Comparison of ENCODE assay signal across 8 mouse cellular contexts in genomic region chr12:117844075-117844408, GRCm38 (mm10). TPM values are rescaled to one million over a fixed set of nuclear protein-coding genes. Genes with fewer than 3 reads are reported as not detected.
DNase-seq lines count a peak whose midpoint lies in the region; ATAC-seq and TF ChIP-seq lines count a peak whose summit lies in the region.

No protein-coding gene starts in this region.

- TF ChIP-seq POLR2A in spleen, adult 2 months (IDR thresholded peaks at IDR 0.05; ENCODE audit: low read depth, low read length) = no peak
- no peak for TF ChIP-seq POLR2A in limb, embryonic 14.5 days (IDR thresholded peaks at IDR 0.05; ENCODE audit: borderline replicate concordance, extremely low read depth, insufficient read depth, insufficient read length)

- TF ChIP-seq CTCF in spleen, adult 2 months (IDR thresholded peaks at IDR 0.05; ENCODE audit: extremely low read depth, insufficient read depth, insufficient read length, insufficient replicate concordance) = no peak

- peak overlapping the region; percentile 90 for H3K9ac ChIP-seq in limb, embryonic 14.5 days (ENCODE audit: low read depth, low read length, severe bottlenecking)
- peak overlapping the region; percentile 66 for H3K9ac ChIP-seq in stomach, embryonic 15.5 days

- ATAC-seq in erythroblast, adult 5-6 weeks (replicated peaks; ENCODE audit: low FRiP score, poor library complexity, severe bottlenecking) = no peak
- ATAC-seq in limb, embryonic 14.5 days (ENCODE audit: low FRiP score, low read depth) = no peak; the same call in 1 of the 2 replicates
- no peak; the same call in 1 of the 2 replicates for ATAC-seq in stomach, embryonic 15.5 days (ENCODE audit: insufficient read depth, low FRiP score, low read depth)

- peak overlapping the region; percentile 87 for H3K4me2 ChIP-seq in limb, embryonic 14.5 days (replicated peaks; ENCODE audit: low read depth, low read length, severe bottlenecking)
- peak overlapping the region; percentile 93 for H3K4me2 ChIP-seq in stomach, embryonic 15.5 days

- no peaks in the 10 kb centered on the region for H3K36me3 ChIP-seq in erythroblast, embryonic 14.5 days (ENCODE audit: control insufficient read depth)
- H3K36me3 ChIP-seq in spleen, adult 2 months (ENCODE audit: control insufficient read depth, insufficient read depth, low read length) = no peaks in the 10 kb centered on the region
- no peaks in the 10 kb centered on the region for H3K36me3 ChIP-seq in limb, embryonic 14.5 days (ENCODE audit: control insufficient read depth, insufficient read depth, low read length)
- H3K36me3 ChIP-seq in stomach, embryonic 15.5 days = no peaks in the 10 kb centered on the region

- H3K27ac ChIP-seq in spleen, adult 2 months (ENCODE audit: insufficient read depth, low read length) = no peak overlapping the region
- peak overlapping the region; percentile 87 for H3K27ac ChIP-seq in limb, embryonic 14.5 days (replicated peaks; ENCODE audit: low read depth, low read length)
- H3K27ac ChIP-seq in stomach, embryonic 15.5 days = peak overlapping the region; percentile 73

- no peaks in the 10 kb centered on the region for H3K9me3 ChIP-seq in erythroblast, embryonic 14.5 days (ENCODE audit: control insufficient read depth, low read length)
- H3K9me3 ChIP-seq in limb, embryonic 14.5 days (ENCODE audit: control insufficient read depth, low read length) = no peaks in the 10 kb centered on the region
- H3K9me3 ChIP-seq in stomach, embryonic 15.5 days = no peaks in the 10 kb centered on the region

- DNase-seq in spleen, adult 2 months (ENCODE audit: low read depth in 1 of 2, low spot score in 2 of 2) = no peak
- no peak for DNase-seq in spleen, adult 12 weeks (ENCODE audit: low spot score)
- no peak for DNase-seq in limb, embryonic 14.5 days (ENCODE audit: low spot score)
- DNase-seq in B cell, adult 2 months = no peak
- DNase-seq in embryo, embryonic 10 days (ENCODE audit: low spot score) = no peak

- H3K4me1 ChIP-seq in erythroblast, embryonic 14.5 days (ENCODE audit: control insufficient read depth) = peaks cover 18% of the 10 kb centered on the region
- no peaks in the 10 kb centered on the region for H3K4me1 ChIP-seq in spleen, adult 2 months (ENCODE audit: control insufficient read depth, insufficient read depth, insufficient read length)
- H3K4me1 ChIP-seq in limb, embryonic 14.5 days (ENCODE audit: control insufficient read depth, insufficient read depth, low read length) = peaks cover 3% of the 10 kb centered on the region; the same call in 1 of the 2 replicates
- H3K4me1 ChIP-seq in stomach, embryonic 15.5 days = no peaks in the 10 kb centered on the region

- H3K4me3 ChIP-seq in erythroblast, embryonic 14.5 days (replicated peaks) = peak overlapping the region; percentile 80
- peak overlapping the region; percentile 76 for H3K4me3 ChIP-seq in spleen, adult 2 months (ENCODE audit: extremely low read depth, insufficient read depth, insufficient read length)
- peak overlapping the region; percentile 80 for H3K4me3 ChIP-seq in limb, embryonic 14.5 days (replicated peaks; ENCODE audit: low read length)
- H3K4me3 ChIP-seq in stomach, embryonic 15.5 days (replicated peaks) = peak overlapping the region; percentile 87

- under 1% methylated on average over 15 of the region's 15 CpGs for WGBS in spleen, adult 2 months
- 0% methylated on average over 15 of the region's 15 CpGs for WGBS in limb, embryonic 14.5 days
- under 1% methylated on average over 15 of the region's 15 CpGs for WGBS in stomach, embryonic 15.5 days

- no peaks in the 10 kb centered on the region for H3K27me3 ChIP-seq in erythroblast, embryonic 14.5 days (ENCODE audit: control insufficient read depth)
- no peaks in the 10 kb centered on the region for H3K27me3 ChIP-seq in spleen, adult 2 months (ENCODE audit: control insufficient read depth, insufficient read depth, low read length)
- H3K27me3 ChIP-seq in limb, embryonic 14.5 days (ENCODE audit: control insufficient read depth, insufficient read depth, low read length) = no peaks in the 10 kb centered on the region
- no peaks in the 10 kb centered on the region for H3K27me3 ChIP-seq in stomach, embryonic 15.5 days (replicated peaks)

RNA-seq across cellular contexts. Expression of gene Cdca7l, which starts 40.0 kb away (rescaled TPM):
- polyA plus RNA-seq in erythroblast, embryonic 14.5 days (2012) = 0.14 TPM in 2 replicates
- total RNA-seq in erythroblast, adult 5-6 weeks (2015; ENCODE audit: low replicate concordance) = 8.4 and 13.4 TPM in 2 replicates
- total RNA-seq in erythroblast, adult 5-6 weeks (2017; ENCODE audit: low replicate concordance) = 19.7 and 38.7 TPM in 2 replicates
- 3.2 and 3.8 TPM in 2 replicates for polyA plus RNA-seq in spleen, adult 2 months (2012; rRNA removed)
- polyA plus RNA-seq in limb, embryonic 14.5 days (2012; rRNA removed) = 16.3 and 24.0 TPM in 2 replicates
- 35.9 and 37.7 TPM in 2 replicates for polyA plus RNA-seq in limb, embryonic 14.5 days (2014; fragmentation: Nextera tagmentation; extraction: Ambion mirVana)
- polyA plus RNA-seq in stomach, embryonic 15.5 days (2015; fragmentation: Nextera tagmentation; extraction: Ambion mirVana) = 42.5 and 43.9 TPM in 2 replicates
